9 mouse cellular contexts compared by ENCODE assay signal in genomic region chr4:155151221-155151788, GRCm38 (mm10).
DNase-seq lines count a peak whose midpoint lies in the region; ATAC-seq and TF ChIP-seq lines count a peak whose summit lies in the region.
"Had no signal": no experiment of that assay in that cellular context is flagged by ENCODE, and none has a peak within 500 bp of the region (broad histone marks: within the 10 kb centered on the region; RNA-seq: fewer than 3 reads in every experiment).

No protein-coding gene starts in this region.

- H3K27ac ChIP-seq in heart, embryonic 15.5 days = peak overlapping the region; percentile 86
- H3K27ac ChIP-seq in bone marrow macrophage, adult 2 months (ENCODE audit: insufficient read depth, low read depth, low read length) = no peak overlapping the region
- H3K27ac ChIP-seq in hindbrain, embryonic 14.5 days = no peak overlapping the region
- H3K27ac ChIP-seq in midbrain, embryonic 12.5 days (replicated peaks) = no peak overlapping the region

- no peak for DNase-seq in heart, adult 8-10 months (ENCODE audit: low spot score)
- DNase-seq in hindbrain, embryonic 14.5 days (ENCODE audit: low spot score) = no peak
- no peak for DNase-seq in adrenal gland, postnatal 4 days (ENCODE audit: low spot score in 2 of 2)
- DNase-seq in right cerebral cortex, postnatal 4 days = no peak
- no peak for DNase-seq in testis, postnatal 14 days (ENCODE audit: low spot score)

- H3K9ac ChIP-seq in heart, embryonic 15.5 days = peak overlapping the region; percentile 70
- H3K9ac ChIP-seq in hindbrain, embryonic 14.5 days = peak overlapping the region; percentile 69
- H3K9ac ChIP-seq in midbrain, embryonic 12.5 days (replicated peaks) = peak overlapping the region; percentile 64

- 0 out of 2 replicates have a peak, but pooled peaks have one; percentile 1 for ATAC-seq in heart, embryonic 15.5 days (replicated peaks; ENCODE audit: insufficient number of reproducible peaks, insufficient read depth, low FRiP score, low read depth)
- no peak for ATAC-seq in hindbrain, embryonic 14.5 days (ENCODE audit: low FRiP score)
- ATAC-seq in midbrain, embryonic 12.5 days (ENCODE audit: low FRiP score, low read depth) = peak; percentile 24
- ATAC-seq: Patski had no signal

- H3K4me2 ChIP-seq in heart, embryonic 15.5 days = peak overlapping the region; percentile 89
- peak overlapping the region; percentile 89 for H3K4me2 ChIP-seq in hindbrain, embryonic 14.5 days (replicated peaks)
- peak overlapping the region; percentile 86 for H3K4me2 ChIP-seq in midbrain, embryonic 12.5 days (replicated peaks)

- H3K27me3 ChIP-seq in heart, embryonic 15.5 days = no peaks in the 10 kb centered on the region
- no peaks in the 10 kb centered on the region for H3K27me3 ChIP-seq in hindbrain, embryonic 14.5 days (ENCODE audit: control insufficient read depth, insufficient read depth, low read length)
- peaks cover 26% of the 10 kb centered on the region for H3K27me3 ChIP-seq in midbrain, embryonic 12.5 days
- H3K27me3 ChIP-seq: Patski had no signal

- TF ChIP-seq POLR2A in bone marrow macrophage, adult 2 months (IDR thresholded peaks at IDR 0.05; ENCODE audit: borderline replicate concordance, low read depth, low read length) = no peak

- H3K4me3 ChIP-seq in heart, embryonic 15.5 days = peak overlapping the region; percentile 57
- peak overlapping the region; percentile 55 for H3K4me3 ChIP-seq in bone marrow macrophage, adult 2 months (ENCODE audit: insufficient read depth, low read length)
- peak overlapping the region; percentile 37 for H3K4me3 ChIP-seq in hindbrain, embryonic 14.5 days (replicated peaks; ENCODE audit: low read length)
- peak overlapping the region; percentile 47 for H3K4me3 ChIP-seq in midbrain, embryonic 12.5 days

- WGBS in heart, embryonic 15.5 days = 38% methylated on average over 12 of the region's 12 CpGs
- WGBS in hindbrain, embryonic 14.5 days = 54% methylated on average over 12 of the region's 12 CpGs
- 50% methylated on average over 12 of the region's 12 CpGs for WGBS in midbrain, embryonic 12.5 days

- peaks cover 13% of the 10 kb centered on the region for H3K36me3 ChIP-seq in heart, embryonic 15.5 days
- H3K36me3 ChIP-seq in hindbrain, embryonic 14.5 days (replicated peaks; ENCODE audit: control insufficient read depth, insufficient read depth) = peaks cover 20% of the 10 kb centered on the region
- H3K36me3 ChIP-seq in midbrain, embryonic 12.5 days = peaks cover 13% of the 10 kb centered on the region

- TF ChIP-seq CTCF in bone marrow macrophage, adult 2 months (IDR thresholded peaks at IDR 0.05; ENCODE audit: low read depth, low read length) = no peak

- H3K9me3 ChIP-seq in heart, embryonic 15.5 days (replicated peaks) = no peaks in the 10 kb centered on the region
- no peaks in the 10 kb centered on the region for H3K9me3 ChIP-seq in hindbrain, embryonic 14.5 days (ENCODE audit: control insufficient read depth, low read length)
- H3K9me3 ChIP-seq in midbrain, embryonic 12.5 days = no peaks in the 10 kb centered on the region

- peaks cover 46% of the 10 kb centered on the region for H3K4me1 ChIP-seq in heart, embryonic 15.5 days (replicated peaks)
- peaks cover 19% of the 10 kb centered on the region for H3K4me1 ChIP-seq in bone marrow macrophage, adult 2 months (ENCODE audit: control insufficient read depth, insufficient read depth, low read length)
- peaks cover 15% of the 10 kb centered on the region for H3K4me1 ChIP-seq in hindbrain, embryonic 14.5 days (replicated peaks; ENCODE audit: control insufficient read depth, insufficient read depth, low read length)
- peaks cover 21% of the 10 kb centered on the region for H3K4me1 ChIP-seq in midbrain, embryonic 12.5 days
